Mouse (Mus musculus): Measurements from ENCODE around the gene Zdhhc21.

Zdhhc21 gene

DNA sequence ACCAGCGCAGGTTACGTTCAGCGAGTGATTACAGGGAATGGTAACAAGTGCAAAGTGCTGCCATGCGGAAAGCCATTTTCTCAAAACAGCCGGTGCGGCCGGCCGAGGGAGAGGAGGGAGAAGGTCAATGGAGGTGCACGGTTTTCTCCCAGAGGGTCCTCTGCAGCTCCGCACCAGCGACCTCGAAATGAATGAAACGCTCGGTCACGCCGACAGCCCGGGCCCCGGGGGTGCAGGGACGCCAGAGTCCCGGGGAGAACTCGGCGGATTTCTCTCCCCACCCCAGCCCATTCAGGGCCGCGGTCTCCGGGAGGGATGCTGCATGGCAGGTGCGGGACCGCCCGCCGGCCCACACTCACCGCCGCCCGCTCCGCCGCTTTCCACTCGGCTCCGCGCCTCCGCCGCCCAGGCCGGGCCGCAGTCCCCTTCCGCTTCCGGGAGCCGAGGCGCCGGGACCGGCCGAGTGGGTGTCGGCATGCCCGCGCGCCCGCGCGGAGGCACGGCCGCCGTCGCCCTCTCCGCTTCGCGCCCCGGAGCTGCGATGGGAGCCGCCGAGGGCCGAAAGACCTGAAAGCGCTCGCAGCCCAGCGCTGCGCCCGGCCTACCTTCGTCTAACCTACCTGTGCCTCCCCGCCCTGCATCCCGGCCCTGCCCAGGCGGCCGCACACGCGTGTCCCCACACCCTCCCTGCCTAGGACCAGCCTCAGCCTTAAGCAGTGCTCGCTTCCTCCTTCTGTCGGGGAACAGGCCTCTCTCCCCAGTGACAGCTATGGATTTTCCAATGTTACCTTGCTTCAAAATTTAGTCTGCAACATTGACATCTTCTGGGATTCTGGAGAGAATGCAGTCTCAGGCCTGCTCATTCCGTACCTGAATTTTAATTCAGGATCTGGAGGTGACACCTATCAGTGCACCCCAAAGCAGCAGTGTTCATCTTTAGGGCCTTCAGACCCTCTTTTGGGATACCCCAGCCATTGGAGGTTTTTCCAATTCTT is at the start of gene Zdhhc21:
Gene Zdhhc21 (minus strand): TSS at position 828 of the 995 bp plus-strand sequence.
- peak; percentile 88 for DNase-seq (ENCODE audit: low spot score)

- DNase-seq (ENCODE audit: low spot score): no peak
Measured at GRCm38 (mm10) chr4:82895227-82895626, 35.5 kb upstream of the Zdhhc21 start.

DNA sequence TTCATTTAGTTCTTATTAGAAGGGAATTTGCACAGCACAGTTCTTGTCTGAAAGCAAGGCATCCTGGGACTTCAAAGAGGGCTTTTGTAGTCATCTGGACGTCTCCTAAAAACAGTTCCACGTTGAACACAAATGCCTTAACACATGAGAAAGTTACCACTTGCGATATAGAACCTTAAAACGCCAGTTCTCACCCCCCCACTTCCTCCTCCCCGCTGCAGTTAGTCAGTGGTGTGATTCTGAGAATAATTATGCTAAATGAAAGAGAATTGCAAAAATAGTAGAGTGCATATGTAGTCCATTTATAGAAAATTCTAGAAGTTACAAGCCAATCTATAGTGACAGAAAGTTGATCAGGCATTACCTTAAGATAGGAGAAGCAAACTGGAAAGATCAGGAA is 32.5 kb upstream of the Zdhhc21 start:
- DNase-seq (ENCODE audit: low spot score): no peak

DNA sequence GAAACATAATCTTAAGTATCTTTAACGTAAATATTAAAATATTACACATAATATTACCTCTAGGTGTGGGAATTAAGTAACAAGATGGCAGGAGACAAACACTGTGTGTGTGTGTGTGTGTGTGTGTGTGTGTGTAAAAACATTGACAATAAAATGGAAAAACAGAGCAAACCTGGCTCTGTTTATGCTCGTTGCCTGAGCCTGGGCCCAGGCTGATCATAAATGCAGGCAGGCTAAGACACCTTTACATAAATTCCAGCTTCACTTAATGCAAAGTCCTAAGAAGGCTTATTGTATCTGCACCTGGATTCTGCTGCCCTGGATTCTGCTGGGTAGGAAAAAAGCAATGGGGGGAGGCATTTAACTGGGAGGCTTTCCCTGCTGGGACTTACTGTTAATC is 31.8 kb upstream of the Zdhhc21 start:
- no peak for DNase-seq (ENCODE audit: low spot score)

GRCm38 (mm10) chr4:82891049-82891448 is 31.3 kb upstream of the Zdhhc21 start:
- no peak for DNase-seq (ENCODE audit: low spot score)

DNA sequence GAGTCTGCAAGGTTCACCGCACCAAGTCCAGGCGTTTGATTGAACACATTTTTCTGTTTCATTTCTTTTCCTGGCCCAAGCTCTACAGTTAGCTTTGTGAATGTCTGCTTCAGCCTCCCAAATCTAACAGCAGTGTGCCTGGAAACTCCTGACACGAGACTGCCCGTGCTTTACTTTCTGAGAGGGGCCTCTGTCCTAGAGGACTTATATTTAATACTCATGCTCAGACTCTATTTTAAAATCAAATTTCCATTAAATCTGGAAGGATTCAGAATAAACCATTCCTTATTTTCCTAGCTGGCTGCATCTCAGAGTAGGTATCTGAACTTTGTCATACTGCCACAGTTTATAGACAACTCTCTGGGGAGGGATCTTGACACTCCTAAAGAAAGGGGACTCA is 30.8 kb upstream of the Zdhhc21 start:
- no peak for DNase-seq (ENCODE audit: low spot score)

- no peak for DNase-seq (ENCODE audit: low spot score)
Measured at GRCm38 (mm10) chr4:82886148-82886547, 26.4 kb upstream of the Zdhhc21 start.

DNA sequence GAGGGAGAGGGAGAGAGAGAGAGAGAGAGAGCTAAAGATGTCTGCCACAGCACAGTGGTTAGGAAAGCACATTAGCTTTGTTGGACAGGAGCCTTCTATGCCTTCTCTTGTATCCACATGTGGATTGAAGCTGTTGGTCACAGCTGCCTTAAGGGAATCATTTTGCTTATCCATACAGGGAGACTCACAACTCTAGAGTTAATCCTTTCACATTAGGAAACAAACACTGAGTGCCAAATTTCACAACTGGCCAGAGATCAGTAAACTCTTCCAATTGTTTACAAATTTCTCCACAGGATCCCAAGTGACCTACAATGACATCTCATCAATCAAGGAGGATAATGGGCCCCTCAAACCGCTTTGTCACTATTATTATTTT is 25.8 kb upstream of the Zdhhc21 start:
- DNase-seq (ENCODE audit: low spot score): no peak

DNA sequence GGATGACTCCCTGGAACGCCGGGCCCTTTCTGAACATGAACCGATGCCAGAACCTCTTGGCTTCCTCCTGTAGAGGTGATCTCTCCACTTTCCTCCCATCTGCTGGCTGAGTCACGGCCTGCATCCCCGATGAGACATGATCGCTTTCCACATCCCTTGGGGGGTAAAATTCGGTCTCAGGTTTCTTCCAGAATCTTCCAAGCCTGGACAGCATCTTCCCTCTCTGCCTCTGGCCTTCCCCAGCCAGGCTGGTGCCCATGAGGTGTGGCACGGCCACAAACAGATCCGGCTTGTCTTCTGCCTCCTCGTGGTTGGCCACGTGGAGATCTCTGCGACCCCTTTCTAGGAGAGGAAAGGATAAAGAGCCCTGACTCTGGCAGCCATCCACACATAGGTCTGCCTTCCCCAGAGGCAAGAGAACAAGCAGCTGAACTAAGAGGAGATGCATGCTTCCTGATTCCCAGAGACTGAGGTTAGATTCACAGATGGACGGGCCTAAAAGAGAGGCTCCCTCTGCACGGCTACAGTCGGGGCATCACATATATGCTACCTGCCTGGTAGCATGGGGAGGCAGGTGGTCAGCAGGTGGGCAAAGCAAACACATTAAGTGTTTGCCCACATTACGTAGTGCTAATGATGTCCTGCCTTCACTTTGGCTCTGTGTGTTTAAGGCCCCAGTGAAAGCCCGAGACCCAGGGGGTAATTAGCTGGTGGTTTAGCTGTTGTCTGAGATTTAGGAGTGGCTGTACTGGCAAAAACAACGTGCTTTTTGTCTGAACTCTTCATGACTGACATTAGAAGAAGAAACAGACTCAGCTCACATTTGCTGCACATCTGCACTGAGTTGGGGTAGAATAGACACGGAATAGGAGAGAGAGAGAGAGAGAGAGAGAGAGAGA is 25.1 kb upstream of the Zdhhc21 start, which contains the start of gene Cer1:
Gene Cer1 (minus strand): TSS at position 513 of the 899 bp plus-strand sequence.
- no peak for DNase-seq (ENCODE audit: low spot score)

DNA sequence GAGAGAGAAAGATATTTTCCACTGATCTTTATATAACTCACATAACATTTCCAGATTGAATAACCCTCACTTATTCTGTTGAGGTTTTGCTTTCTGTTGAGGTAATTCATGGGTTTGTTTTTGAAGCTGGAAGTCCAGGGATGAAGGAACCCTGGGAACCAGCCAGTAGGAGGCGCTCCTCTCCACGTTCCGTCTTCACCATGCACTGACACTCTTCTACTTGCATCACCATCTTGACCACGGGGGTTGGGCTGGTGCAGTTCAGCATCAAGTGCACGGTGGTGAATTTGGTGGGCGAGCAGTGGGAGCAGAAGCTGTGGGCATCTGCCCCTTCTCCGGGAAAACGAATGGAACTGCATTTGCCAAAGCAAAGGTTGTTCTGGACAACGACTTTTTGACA is 22.7 kb upstream of the Zdhhc21 start:
- DNase-seq (ENCODE audit: low spot score): no peak

DNA sequence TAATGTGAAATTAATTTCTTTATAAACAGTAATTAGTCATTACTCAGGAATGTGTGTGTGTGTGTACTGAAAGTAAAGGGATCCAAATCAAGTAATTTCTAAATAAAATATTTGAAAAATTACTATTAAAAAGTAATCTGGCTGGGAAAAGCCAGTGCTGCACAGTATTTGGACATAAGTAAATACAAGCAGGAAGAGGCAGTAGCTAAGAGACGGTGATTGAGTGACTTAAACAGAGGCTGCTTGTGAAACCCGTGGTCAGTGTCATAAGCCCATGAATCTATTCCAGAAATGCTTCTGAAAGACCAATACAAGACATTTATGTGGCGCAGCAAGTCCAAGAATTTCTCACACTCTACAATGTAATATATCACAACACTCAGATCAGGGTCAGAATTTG is 21.6 kb upstream of the Zdhhc21 start:
- DNase-seq (ENCODE audit: low spot score): no peak

DNA sequence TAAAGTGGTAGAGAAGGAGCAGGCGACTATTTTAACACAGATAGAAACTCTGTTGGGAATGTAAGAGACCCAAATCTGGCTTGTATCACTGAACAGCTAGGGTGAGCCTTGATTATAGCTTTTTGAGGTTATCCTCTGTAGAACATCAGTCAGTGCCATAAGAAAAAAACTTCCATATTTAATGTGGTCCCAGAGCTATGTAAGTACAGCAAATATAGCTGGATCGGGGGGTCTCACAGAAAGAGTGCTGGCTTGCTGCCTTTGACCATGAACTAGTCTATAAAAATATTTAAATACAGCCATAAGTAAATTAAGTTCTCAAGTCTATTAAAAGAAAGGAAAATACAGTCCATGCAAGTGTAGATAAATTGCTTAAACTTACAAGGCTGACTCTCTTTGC is 20.5 kb upstream of the Zdhhc21 start:
- no peak for DNase-seq (ENCODE audit: low spot score)

GRCm38 (mm10) chr4:82879152-82879551 is 19.4 kb upstream of the Zdhhc21 start:
- no peak for DNase-seq (ENCODE audit: low spot score)

DNA sequence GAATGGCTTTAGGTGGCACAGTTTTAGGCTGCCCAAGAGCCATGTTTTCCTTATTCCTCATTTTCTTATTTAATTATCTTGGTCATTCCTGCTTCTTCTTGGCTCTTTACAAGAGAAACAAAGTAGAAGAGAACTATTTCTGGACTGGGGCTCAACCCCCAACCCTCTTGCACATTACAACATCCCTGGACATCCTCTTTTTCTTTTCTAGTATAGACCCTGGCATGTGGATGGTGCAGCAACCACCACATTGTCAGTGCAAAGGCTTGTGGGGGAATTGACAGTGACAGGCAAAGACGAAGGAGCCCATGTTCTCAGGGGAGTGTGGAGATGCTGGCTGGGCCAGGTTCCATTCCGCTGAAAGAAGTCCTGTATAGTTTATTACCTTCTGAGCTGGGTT is 16.9 kb upstream of the Zdhhc21 start:
- DNase-seq (ENCODE audit: low spot score): no peak

GRCm38 (mm10) chr4:82875532-82875931 is 15.8 kb upstream of the Zdhhc21 start:
- no peak for DNase-seq (ENCODE audit: low spot score)

DNA sequence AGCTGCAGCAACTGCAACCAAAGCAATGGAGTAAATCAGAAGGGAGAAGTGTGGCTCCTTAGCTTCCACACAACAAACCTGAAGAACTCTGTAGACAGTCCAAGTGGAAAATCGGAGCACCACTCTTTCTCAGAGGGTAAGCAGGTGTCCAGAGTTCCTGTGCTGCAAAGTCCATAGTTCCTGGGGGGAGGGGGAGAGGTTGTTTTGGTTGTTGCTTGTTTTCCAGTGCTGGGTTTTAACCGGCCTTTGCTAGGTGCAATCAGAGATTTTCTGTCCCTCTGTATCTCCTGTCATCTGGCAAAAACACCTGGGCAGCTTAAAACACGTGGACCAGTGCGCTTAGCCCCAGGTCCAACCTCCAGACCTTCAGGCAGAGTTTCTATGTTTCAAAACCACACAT is 15.0 kb upstream of the Zdhhc21 start:
- no peak for DNase-seq (ENCODE audit: low spot score)

DNA sequence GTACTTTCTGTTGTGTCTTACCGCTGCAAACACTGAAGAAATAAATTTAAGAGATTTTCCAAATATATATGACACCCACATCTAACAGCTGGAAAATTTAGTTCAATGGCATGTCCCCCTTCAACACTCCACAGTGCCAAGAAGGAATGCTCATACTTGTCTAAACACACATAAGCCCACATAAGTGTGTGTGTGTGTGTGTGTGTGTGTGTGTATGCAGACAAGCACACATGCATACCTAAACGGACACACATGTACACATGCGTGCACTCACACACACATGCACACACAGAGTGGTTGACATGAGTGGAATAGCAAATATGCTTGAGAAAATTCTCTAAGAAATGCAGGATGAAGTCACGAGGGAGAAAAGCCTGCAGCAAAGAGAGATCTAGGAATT is 12.8 kb upstream of the Zdhhc21 start:
- DNase-seq (ENCODE audit: low spot score): no peak

DNA sequence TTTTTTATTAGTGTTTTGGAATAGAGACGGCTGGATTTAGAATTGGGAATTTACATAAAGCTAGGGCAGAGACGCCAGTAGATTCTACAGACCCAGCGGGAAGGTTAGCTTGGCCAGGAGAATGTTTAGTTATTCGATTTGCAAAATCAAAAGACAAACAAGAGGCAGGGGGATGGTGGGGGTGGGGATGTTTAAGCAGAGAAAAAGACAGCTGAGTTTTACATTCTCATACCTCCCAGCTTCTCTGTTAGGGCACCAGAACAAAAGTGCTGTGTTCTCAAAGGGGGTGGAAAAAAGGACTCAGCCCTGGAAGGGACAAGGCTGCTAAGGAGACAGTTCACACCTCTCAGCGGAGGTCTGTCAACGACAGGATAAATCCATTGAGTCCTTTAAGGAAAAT is 12.4 kb upstream of the Zdhhc21 start:
- no peak for DNase-seq (ENCODE audit: low spot score)

DNA sequence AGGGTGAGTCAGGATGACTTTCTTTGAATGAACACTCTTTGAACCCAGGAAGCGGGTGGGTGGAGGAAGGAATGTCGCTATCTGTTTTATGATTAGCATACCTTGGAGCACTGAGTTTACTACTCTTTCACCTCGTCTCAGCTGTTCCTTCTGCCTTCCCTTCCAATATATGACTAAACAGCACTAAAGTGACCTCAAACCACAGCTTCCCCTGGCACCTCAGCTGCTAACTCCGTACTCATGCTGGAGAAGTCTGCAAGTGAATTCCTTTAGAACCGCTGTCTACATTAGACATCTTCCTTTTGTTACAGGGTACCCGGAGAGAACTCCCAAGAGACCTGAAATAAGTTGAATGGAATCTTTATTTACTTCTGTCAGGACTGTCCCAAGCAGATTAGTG is 11.2 kb upstream of the Zdhhc21 start:
- DNase-seq (ENCODE audit: low spot score): no peak

- DNase-seq (ENCODE audit: low spot score): no peak
Measured at GRCm38 (mm10) chr4:82867731-82868445, 8.1 kb upstream of the Zdhhc21 start.

- DNase-seq (ENCODE audit: low spot score): no peak
Measured at GRCm38 (mm10) chr4:82867111-82867510, 7.4 kb upstream of the Zdhhc21 start.
